Comparison of ENCODE assay signal across 15 mouse cellular contexts in the genomic region with DNA sequence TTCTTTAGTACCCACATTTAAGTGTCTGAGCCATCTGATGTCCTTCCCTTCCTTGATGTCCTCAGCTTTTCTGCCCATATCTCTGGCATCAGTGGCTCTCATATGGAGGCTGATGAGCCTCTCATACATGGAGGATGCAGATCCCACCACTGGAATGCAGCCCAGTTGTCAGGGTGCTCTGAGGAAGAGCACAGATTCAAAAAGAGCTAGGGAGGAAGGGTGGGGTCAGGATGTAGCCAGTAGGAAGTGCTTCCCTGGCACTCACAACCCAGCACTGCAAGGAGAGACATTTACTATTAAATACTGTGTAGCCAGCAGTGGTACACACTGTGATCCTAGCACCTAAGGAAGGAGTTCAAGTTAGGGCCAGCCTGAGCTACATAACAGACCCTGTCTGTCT. TPM values are rescaled to one million over a fixed set of nuclear protein-coding genes. Genes with fewer than 3 reads are reported as not detected.
DNase-seq lines count a peak whose midpoint lies in the region; ATAC-seq and TF ChIP-seq lines count a peak whose summit lies in the region.
"Had no signal": no experiment of that assay in that cellular context is flagged by ENCODE, and none has a peak within 500 bp of the region (broad histone marks: within the 10 kb centered on the region; RNA-seq: fewer than 3 reads in every experiment).

No protein-coding gene starts in this region.

- H3K27ac ChIP-seq in cerebellum, adult 2 months (ENCODE audit: insufficient read depth, low read length): 0 out of 2 replicates have a peak overlapping the region, but pooled peaks have one; percentile 16
- H3K27ac ChIP-seq in midbrain, embryonic 11.5 days (ENCODE audit: low read depth, low read length): peak overlapping the region; percentile 65; the same call in 1 of the 2 replicates
- H3K27ac ChIP-seq in midbrain, embryonic 16.5 days (ENCODE audit: low read length): no peak overlapping the region
- H3K27ac ChIP-seq in liver, embryonic 13.5 days: peak overlapping the region; percentile 98
- no peak overlapping the region for H3K27ac ChIP-seq in intestine, embryonic 16.5 days (ENCODE audit: low read length)
- H3K27ac ChIP-seq: embryonic facial prominence, embryonic 15.5 days; heart, embryonic 15.5 days; kidney, postnatal 0 days; lung, embryonic 15.5 days had no signal

- H3K4me2 ChIP-seq in midbrain, embryonic 11.5 days: no peak overlapping the region
- H3K4me2 ChIP-seq in midbrain, embryonic 16.5 days (ENCODE audit: low read length): no peak overlapping the region
- H3K4me2 ChIP-seq in liver, embryonic 13.5 days: peak overlapping the region; percentile 72
- H3K4me2 ChIP-seq in intestine, embryonic 16.5 days (ENCODE audit: low read depth, low read length): no peak overlapping the region
- H3K4me2 ChIP-seq: embryonic facial prominence, embryonic 15.5 days; heart, embryonic 15.5 days; lung, embryonic 15.5 days; stomach, embryonic 15.5 days had no signal

- no peaks in the 10 kb centered on the region for H3K27me3 ChIP-seq in cerebellum, adult 2 months (ENCODE audit: control insufficient read depth, insufficient read depth, low read length)
- no peaks in the 10 kb centered on the region for H3K27me3 ChIP-seq in midbrain, embryonic 11.5 days (ENCODE audit: control insufficient read depth, insufficient read depth, low read length)
- no peaks in the 10 kb centered on the region for H3K27me3 ChIP-seq in midbrain, embryonic 16.5 days (ENCODE audit: control insufficient read depth, insufficient read depth, low read depth, low read length)
- no peaks in the 10 kb centered on the region for H3K27me3 ChIP-seq in liver, embryonic 13.5 days
- H3K27me3 ChIP-seq in intestine, embryonic 16.5 days (replicated peaks; ENCODE audit: control insufficient read depth, insufficient read depth, low read length): no peaks in the 10 kb centered on the region
- H3K27me3 ChIP-seq: embryonic facial prominence, embryonic 15.5 days; heart, embryonic 15.5 days; lung, embryonic 15.5 days; stomach, embryonic 15.5 days had no signal

- no peak for TF ChIP-seq POLR2A in cerebellum, adult 2 months (IDR thresholded peaks at IDR 0.05; ENCODE audit: borderline replicate concordance, insufficient read depth, low read length)

- no peak for DNase-seq in cerebellum, adult 2 months
- DNase-seq in cerebellum, adult 18-20 months: no peak
- no peak for DNase-seq in midbrain, embryonic 11.5 days (ENCODE audit: low spot score, missing footprints)
- DNase-seq in liver, embryonic 13.5 days: no peak
- no peak for DNase-seq in adrenal gland, adult 8-10 months
- DNase-seq: gastrocnemius, postnatal 14 days; right cerebral cortex, postnatal 25 days had no signal

- no peak for ATAC-seq in midbrain, embryonic 11.5 days (ENCODE audit: low FRiP score)
- no peak for ATAC-seq in midbrain, embryonic 16.5 days
- ATAC-seq in liver, embryonic 13.5 days (ENCODE audit: low read depth): no peak
- no peak for ATAC-seq in intestine, embryonic 16.5 days
- no peak for ATAC-seq in megakaryocyte progenitor cell, adult 5-6 weeks (replicated peaks; ENCODE audit: poor library complexity)

- no peaks in the 10 kb centered on the region for H3K9me3 ChIP-seq in midbrain, embryonic 11.5 days (ENCODE audit: control insufficient read depth, low read length)
- H3K9me3 ChIP-seq in midbrain, embryonic 16.5 days (replicated peaks; ENCODE audit: control insufficient read depth, low read length, poor library complexity, severe bottlenecking): no peaks in the 10 kb centered on the region
- H3K9me3 ChIP-seq in liver, embryonic 13.5 days (replicated peaks): no peaks in the 10 kb centered on the region
- H3K9me3 ChIP-seq in intestine, embryonic 16.5 days (ENCODE audit: control insufficient read depth, low read length): no peaks in the 10 kb centered on the region
- H3K9me3 ChIP-seq: embryonic facial prominence, embryonic 15.5 days; heart, embryonic 15.5 days; lung, embryonic 15.5 days; stomach, embryonic 15.5 days had no signal

- H3K4me3 ChIP-seq in cerebellum, adult 2 months (replicated peaks; ENCODE audit: insufficient read depth, low read depth, low read length): no peak overlapping the region
- H3K4me3 ChIP-seq in midbrain, embryonic 11.5 days (ENCODE audit: low read depth, low read length): no peak overlapping the region
- no peak overlapping the region for H3K4me3 ChIP-seq in midbrain, embryonic 16.5 days (ENCODE audit: low read depth, low read length)
- peak overlapping the region; percentile 33 for H3K4me3 ChIP-seq in liver, embryonic 13.5 days (replicated peaks)
- no peak overlapping the region for H3K4me3 ChIP-seq in intestine, embryonic 16.5 days (ENCODE audit: low read length)
- H3K4me3 ChIP-seq: embryonic facial prominence, embryonic 15.5 days; heart, embryonic 15.5 days; lung, embryonic 15.5 days; stomach, embryonic 15.5 days had no signal

- peaks cover 13% of the 10 kb centered on the region for H3K36me3 ChIP-seq in midbrain, embryonic 11.5 days (ENCODE audit: control insufficient read depth, insufficient read depth, low read length)
- peaks cover 36% of the 10 kb centered on the region for H3K36me3 ChIP-seq in midbrain, embryonic 16.5 days (ENCODE audit: control insufficient read depth, insufficient read depth, low read length)
- peaks cover 85% of the 10 kb centered on the region for H3K36me3 ChIP-seq in liver, embryonic 13.5 days
- peaks cover 8% of the 10 kb centered on the region; the same call in 1 of the 2 replicates for H3K36me3 ChIP-seq in intestine, embryonic 16.5 days (ENCODE audit: control insufficient read depth, insufficient read depth, low read length)

- peaks cover 34% of the 10 kb centered on the region for H3K4me1 ChIP-seq in cerebellum, adult 2 months (ENCODE audit: control insufficient read depth, insufficient read depth, low read length)
- H3K4me1 ChIP-seq in midbrain, embryonic 11.5 days (ENCODE audit: control insufficient read depth, insufficient read depth, low read length): peaks cover 28% of the 10 kb centered on the region
- peaks cover 7% of the 10 kb centered on the region; the same call in 1 of the 2 replicates for H3K4me1 ChIP-seq in midbrain, embryonic 16.5 days (ENCODE audit: control insufficient read depth, insufficient read depth, low read length)
- H3K4me1 ChIP-seq in liver, embryonic 13.5 days (replicated peaks): peaks cover 86% of the 10 kb centered on the region
- peaks cover 10% of the 10 kb centered on the region for H3K4me1 ChIP-seq in intestine, embryonic 16.5 days (ENCODE audit: control insufficient read depth, insufficient read depth, low read length)
- H3K4me1 ChIP-seq: stomach, embryonic 15.5 days had no signal

- no peak overlapping the region for H3K9ac ChIP-seq in midbrain, embryonic 11.5 days (ENCODE audit: low read length)
- H3K9ac ChIP-seq in midbrain, embryonic 16.5 days (ENCODE audit: low read depth, low read length): no peak overlapping the region
- peak overlapping the region; percentile 70 for H3K9ac ChIP-seq in liver, embryonic 13.5 days
- no peak overlapping the region for H3K9ac ChIP-seq in intestine, embryonic 16.5 days (ENCODE audit: low read depth, low read length)
- H3K9ac ChIP-seq: embryonic facial prominence, embryonic 15.5 days; heart, embryonic 15.5 days; lung, embryonic 15.5 days; stomach, embryonic 15.5 days had no signal

- TF ChIP-seq CTCF in cerebellum, adult 2 months (IDR thresholded peaks at IDR 0.05; ENCODE audit: borderline replicate concordance, insufficient read depth, low read depth, low read length): no peak

RNA-seq across cellular contexts. Expression of gene Fbxl22, which starts 8.0 kb away (rescaled TPM):
- 3.2 and 3.4 TPM in 2 replicates for polyA plus RNA-seq in cerebellum, adult 2 months (2012; rRNA removed)
- 1.8 and 2.1 TPM in 2 replicates for polyA plus RNA-seq in midbrain, embryonic 11.5 days (2014; fragmentation: Nextera tagmentation; extraction: Ambion mirVana)
- polyA plus RNA-seq in midbrain, embryonic 16.5 days (2015; fragmentation: Nextera tagmentation; extraction: Ambion mirVana): 0.72 and 1.2 TPM in 2 replicates
- polyA plus RNA-seq in liver, embryonic 13.5 days (2015; fragmentation: Nextera tagmentation; extraction: Ambion mirVana): 0.68 and 0.82 TPM in 2 replicates
- 12.7 and 14.1 TPM in 2 replicates for polyA plus RNA-seq in intestine, embryonic 16.5 days (2015; fragmentation: Nextera tagmentation; extraction: Ambion mirVana)
- 0.68 and 0.74 TPM in 2 replicates for total RNA-seq in megakaryocyte progenitor cell, adult 5-6 weeks (2015)
- 0.37 and 0.88 TPM in 2 replicates for total RNA-seq in megakaryocyte progenitor cell, adult 5-6 weeks (2017)
- under 1 TPM; 0.52 to 0.84 (median 0.65) TPM for total RNA-seq in adrenal gland, adult 8-10 months (2022)

Comparison
In these comparisons a context has a peak if more than half of its experiments do, and no peak if none do; other contexts are left out.
1. H3K27ac ChIP-seq: peak in cerebellum, adult 2 months (single experiment), midbrain, embryonic 11.5 days (single experiment) and liver, embryonic 13.5 days (single experiment); none in midbrain, embryonic 16.5 days (single experiment) and intestine, embryonic 16.5 days (single experiment).